Mouse (Mus musculus) layer of hippocampus, adult 11-12 months (tissue): ENCODE results near the gene 4930438A08Rik.

ENCODE experiments used
- DNase-seq: peaks from one replicate; pipeline ENCODE4 v3.0.0; 2022; ENCODE audit warnings: low spot score

The 4930438A08Rik gene

DNA sequence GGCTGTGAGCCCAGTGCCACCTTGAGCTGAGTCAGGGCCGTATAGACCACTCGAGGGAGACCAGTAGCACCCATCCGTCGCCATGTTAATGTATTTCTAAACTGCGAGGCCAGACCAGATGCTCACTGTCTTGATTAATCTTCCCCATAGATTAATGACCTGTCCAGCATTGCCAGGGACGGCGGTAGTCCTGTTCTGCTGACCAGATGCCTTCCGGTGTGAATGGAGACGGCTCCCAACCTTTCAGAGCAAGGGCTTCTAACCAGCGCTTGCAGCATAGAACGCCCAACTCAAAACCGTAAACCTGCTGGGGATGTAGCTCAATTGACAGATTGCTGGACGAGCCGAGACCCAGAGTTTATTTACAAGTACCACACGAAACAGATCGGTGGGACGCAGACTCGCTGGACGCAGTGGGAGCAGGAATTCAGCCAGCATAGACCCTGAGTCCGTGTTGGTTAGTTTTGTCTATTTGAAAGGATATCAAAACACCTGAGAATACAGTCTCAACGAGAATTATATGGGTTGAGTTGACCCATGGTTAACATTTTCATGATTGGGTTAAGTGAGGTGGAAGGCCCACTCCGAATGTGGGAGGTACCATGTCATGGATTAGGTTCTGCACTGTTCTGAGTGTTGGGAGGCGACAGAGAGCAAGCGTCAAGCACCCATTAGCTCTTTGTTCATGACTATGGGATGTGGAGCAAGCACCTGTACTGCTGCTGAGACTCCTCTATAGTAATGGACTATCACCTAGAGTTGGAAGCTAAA is 49.2 kb downstream of the 4930438A08Rik start:
- no peak for DNase-seq

DNA sequence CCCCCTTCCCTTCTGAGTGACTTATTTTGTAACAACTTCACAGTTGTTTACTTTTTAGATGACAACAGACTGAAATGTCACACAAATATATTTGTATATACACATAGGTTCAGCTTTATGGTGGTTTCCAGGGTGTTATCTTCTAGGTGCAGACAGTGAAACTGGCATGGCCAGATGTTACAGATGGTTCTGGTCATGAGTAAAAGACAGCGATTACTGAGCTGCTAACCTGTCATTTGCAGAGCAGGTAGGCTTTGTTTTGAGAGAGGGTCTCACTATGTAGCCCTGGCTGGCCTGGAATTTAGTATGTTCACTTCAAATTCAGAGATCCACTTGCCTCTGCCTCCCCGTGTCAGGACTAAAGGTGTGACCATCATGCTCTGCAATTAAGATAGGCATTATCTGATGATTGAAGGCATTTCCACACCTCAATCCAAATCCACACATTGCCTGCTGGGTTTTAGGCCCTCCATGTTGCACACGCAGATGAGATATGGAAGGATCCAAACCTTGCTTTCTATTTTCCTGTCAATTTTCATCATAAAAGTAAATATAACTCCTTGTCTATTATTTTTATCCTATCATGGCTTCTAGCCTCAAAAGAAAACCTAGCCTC is 50.1 kb downstream of the 4930438A08Rik start:
- DNase-seq, result no peak

DNA sequence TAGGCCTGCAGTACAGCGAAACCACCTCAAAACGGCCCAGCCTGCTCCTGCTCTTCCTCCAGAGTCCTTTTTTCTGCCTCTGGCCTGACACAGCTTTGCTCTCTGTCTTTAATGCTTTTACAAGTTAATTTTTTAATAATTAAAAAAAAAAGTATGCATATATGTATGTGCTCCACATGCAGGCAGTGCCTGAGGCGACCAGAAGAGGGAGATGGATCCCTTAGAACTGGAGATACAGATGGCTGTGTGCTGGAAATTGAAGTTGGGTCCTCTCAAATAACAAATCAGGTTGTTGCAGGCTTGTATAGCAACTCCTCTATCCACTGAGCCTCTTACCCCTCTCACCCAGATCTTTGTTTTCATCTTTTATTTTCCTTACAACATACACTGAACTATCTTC is 52.2 kb downstream of the 4930438A08Rik start:
- no peak for DNase-seq

DNA sequence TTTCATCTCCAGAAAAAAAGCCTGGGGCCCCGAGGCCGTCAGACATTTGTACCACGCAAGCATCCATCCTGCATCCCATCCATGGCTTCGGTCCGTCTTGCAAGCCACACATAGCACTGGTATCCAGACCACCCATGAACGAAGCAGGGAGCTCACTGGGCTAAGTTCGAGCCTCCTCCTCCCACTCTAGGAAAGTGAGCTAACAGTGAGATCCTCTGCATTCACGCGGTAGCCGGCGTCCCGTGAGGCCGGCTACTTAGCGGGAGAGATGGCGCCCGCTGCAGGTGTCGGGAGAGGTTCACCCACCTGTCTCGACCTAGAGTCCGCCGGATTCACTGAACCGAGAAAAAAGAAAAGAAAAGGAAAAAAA is 55.3 kb downstream of the 4930438A08Rik start:
- DNase-seq, result no peak

DNA sequence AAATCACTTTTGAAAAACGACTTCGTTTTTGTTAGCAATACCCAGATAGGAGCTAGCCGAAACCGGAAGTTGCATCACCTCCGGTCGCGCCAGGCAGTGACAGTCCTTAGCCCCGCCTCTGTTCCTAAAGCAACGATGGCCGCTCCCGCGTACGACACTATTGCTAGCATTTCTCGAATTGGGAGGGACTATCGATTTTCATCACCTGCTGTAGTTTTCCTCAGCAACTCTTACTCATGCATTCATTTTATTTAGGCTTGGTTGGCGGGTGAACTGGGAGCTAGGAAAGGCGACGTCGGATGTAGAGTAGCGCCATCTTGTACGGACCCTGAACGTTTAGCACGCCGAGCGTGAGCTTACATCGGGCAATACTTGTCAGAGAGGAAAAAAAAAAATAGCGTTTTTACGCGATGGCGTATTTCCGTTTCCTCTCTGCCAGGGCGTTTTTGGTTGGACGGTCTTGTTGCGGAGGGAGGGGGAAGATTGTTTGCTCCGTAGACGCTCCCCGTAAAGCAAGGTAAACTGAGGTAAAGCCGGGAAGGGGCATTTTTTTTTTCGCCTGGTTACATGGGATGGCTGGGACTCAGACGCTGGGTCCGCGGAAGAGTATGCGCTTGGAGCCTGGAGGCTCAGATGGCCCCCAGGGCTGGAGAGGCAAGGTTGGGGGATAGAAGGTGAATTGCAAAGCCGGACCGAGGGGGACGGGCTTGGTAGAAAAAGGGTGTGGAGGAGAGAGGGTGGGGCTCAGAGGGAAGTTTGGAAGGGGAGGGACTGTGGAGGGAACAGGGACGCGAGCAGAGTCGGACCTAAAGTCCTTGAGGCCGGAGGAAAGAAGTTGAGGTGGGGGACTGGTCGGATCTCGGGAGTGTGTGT is 55.9 kb downstream of the 4930438A08Rik start, which contains the start of the genes Zfp672 and Sh3bp5l:
TSS of gene Zfp672 (minus strand) at position 64 of the 873 bp plus-strand sequence.
TSS of gene Sh3bp5l (plus strand) at position 449 of the 873 bp plus-strand sequence.
- DNase-seq, result peak; percentile 92

DNA sequence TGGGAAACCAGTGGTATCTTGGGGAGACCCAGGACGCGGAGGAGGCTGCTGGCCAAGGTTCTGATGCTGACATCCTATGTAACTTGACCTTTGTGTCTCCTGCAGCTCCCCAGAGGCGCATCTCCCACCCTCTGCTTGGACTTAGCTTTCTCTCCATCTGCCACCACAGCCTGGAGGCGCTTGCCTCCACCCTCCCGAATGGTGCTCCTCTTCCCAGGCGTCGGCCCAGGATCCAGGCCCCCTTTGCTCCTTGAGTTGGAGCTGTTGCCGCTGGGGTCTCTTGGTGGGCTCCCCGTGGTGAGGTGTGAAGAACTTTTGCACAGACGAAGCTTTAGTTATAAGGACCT is 56.5 kb downstream of the 4930438A08Rik start:
- no peak for DNase-seq

DNA sequence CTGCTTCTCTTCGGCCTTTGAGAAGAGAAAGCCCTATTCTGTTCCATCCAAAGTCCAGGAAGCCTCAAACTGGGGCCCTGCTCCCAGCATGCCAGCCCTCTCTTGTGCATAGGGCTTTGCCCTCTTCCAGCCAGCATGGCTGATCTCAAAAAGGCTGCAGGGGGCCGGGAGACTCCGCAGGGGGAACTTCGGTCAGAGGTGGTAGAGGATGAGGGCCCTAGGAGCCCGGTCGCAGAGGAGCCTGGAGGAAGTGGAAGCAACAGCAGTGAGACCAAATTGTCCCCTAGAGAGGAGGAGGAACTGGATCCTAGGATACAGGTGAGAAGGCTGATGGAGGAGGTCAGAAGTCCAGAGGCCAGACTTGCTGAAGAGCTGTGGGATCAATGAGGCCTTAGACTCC is 56.9 kb downstream of the 4930438A08Rik start:
- DNase-seq, result no peak

DNA sequence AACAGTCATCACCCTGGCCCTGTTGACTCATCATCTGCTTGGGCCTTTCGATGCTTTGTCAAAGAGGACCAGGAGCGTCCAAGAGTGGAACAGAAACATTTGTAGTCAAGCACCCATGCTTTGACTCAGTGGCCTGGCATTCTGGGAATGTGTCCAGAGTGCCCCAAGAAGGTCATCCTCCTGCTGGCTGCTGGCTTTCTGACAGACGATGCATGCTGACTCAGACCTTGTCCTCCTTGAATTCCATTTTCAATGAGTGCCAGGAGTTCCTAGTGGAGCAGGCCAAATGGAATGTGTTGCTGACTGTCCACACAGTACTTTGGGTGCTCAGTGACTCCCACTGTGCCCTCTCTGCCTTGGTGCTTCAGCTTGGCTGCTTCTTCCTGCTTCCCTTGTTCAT is 60.1 kb downstream of the 4930438A08Rik start:
- no peak for DNase-seq
